Mouse (Mus musculus) embryonic fibroblast, embryonic 13.5 days (primary cell): ENCODE data around the gene Fam187b. TPM values are rescaled to one million over a fixed set of nuclear protein-coding genes. Genes with fewer than 3 reads are reported as not detected.
A peak's percentile ranks its signal among the peaks of the same experiment; 100 is the strongest.

Experiments used
- H3K27ac ChIP-seq: 2 replicates; pipeline ENCODE4 v1.5.1; 2012; ENCODE audit warnings: low read length, control low read depth, inconsistent platforms; ENCODE audit not compliant: insufficient read depth
- H3K4me1 ChIP-seq: 2 replicates; pipeline ENCODE4 v1.6.1; 2011; ENCODE audit warnings: low read length; ENCODE audit not compliant: control insufficient read depth, insufficient read depth
- H3K4me3 ChIP-seq: 2 replicates; pipeline ENCODE4 v1.5.1; 2011; ENCODE audit warnings: mild to moderate bottlenecking, control low read depth, low read length; ENCODE audit not compliant: insufficient read depth
- CTCF ChIP-seq: IDR thresholded peaks from 2 replicates; pipeline ENCODE4 v1.5.1; 2011; ENCODE audit warnings: mild to moderate bottlenecking, control low read depth, low read length, moderate library complexity, borderline replicate concordance; ENCODE audit not compliant: insufficient read depth
- POLR2A ChIP-seq: IDR thresholded peaks from 2 replicates; pipeline ENCODE4 v1.6.1; 2011; ENCODE audit warnings: low read depth, mild to moderate bottlenecking, control low read depth, low read length, moderate library complexity
- polyA plus RNA-seq: library from polyadenylated mRNA; stranded (reverse); fragments of >200 nt; gene quantifications from 2 replicates; pipeline ENCODE4 v1.2.4, GENCODE M21; 2011; ENCODE audit warnings: low read depth; ENCODE audit not compliant: missing spikeins, insufficient read length

Gene Fam187b
- polyA plus RNA-seq, 1 experiment, result not detected

DNA sequence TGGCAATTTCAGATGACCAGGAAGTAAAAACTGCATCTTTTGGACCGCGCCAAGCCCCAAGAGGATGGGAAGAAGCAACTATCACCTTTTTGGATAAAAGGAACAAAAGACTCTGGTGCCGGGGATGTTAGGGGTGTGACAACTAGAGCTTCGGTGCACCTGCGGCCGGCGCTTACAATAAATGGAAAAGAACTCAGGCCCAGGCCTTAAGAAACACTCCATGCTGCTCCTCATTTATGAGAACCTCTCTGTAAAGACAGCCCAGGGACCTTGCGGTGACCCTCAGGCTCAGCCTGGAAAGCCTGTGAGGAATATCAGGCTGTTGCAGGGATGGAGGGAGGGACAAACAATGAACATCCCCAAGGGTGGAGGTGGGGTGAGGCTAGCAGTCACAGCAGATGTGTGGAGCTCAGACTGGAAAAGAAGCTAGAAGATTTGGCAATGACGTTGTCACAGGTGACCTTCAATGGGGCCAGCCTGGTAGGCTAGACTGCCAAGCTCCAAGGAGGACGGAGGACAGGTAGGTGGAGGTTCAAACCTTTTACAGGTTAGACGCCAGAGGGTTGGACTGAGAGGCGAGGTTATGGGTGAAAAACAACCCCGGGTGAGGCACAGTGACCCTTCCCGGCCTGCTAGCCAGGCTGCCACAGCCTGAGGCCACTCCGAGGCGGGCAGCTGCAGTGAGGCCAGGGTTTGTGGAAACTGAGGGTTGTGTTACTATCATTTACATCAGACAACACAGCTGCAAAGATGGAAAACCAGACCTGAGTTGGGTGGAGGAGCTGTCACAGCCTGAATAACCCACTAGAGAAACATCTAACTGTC lies 20.9 kb upstream of the Fam187b start:
- Histone ChIP-seq H3K4me3 (no peak overlapping the region), H3K27ac (no peak overlapping the region), H3K4me1 (peaks cover 4% of the 10 kb centered on the region; the same call in 1 of the 2 replicates)
- TF ChIP-seq POLR2A (no peak), CTCF (no peak)

DNA sequence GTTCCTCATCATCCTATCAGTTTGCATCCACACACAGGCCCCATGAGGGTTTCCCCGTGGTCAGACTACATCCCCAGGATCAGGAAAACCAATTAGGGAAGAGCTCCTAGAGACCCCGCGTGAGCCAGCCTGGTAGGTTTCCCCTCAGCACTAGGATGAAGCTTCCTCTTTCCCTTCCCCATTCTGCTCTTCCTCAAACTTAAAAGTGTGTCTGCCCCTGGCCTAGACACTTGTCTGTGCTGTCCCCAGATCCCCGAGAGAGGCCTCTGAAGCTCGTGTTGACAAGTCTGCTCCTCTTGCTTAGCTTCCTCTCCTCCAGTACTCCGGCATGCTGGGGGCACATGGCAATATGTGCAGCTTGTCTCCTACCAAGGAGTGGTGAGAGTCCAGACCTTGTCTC lies 20.1 kb upstream of the Fam187b start:
- TF ChIP-seq POLR2A (no peak), CTCF (no peak)
- Histone ChIP-seq H3K4me3 (no peak overlapping the region), H3K4me1 (peaks cover 4% of the 10 kb centered on the region), H3K27ac (no peak overlapping the region)

DNA sequence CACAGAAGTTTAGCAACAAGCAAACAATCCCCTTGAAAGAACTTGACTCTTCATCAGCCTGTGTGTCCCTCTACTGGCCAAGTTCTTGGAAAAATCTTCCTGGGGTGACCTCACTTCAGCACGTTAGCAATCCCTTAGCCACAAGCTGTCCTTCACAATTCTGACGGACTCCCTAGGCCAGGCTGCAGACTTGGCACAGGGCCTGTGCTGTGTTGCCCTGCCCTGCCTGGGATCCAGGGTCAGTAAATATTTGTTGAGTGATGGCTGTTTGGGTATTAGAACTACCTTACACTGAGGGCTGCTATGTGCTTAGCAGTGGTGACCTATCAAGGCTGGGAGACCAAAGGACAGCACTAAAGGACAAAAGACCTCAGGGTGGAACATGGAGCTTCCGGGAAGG lies 19.6 kb upstream of the Fam187b start:
- H3K4me3 ChIP-seq, result no peak overlapping the region
- H3K4me1 ChIP-seq, result peaks cover 4% of the 10 kb centered on the region
- H3K27ac ChIP-seq, result no peak overlapping the region
- TF ChIP-seq POLR2A (no peak), CTCF (no peak)

DNA sequence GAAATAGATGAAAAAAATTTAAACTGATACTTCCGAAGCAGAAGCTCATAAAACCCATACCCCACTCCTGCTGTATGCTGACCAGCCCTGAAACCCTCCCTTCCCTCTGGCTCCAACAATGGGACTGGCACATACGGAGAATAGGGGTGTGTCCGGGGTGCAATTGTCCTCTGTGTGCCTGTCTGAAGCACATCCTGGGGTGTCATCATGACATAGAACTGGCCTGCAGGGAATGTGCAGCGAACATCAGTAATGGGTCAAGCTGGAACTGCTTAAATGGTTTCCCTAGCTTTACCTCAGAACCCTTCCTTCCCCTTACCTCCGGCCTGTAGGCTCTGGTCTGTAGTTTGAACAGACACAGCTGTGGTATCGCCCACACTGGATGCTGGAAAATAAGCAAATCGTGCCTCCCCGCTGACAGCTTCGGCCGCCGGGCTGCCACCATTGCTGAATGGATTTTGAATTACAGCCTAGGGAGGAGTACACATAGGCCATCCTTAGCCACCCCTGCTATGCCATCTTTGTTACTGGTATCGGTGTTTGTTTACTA lies 18.5 kb upstream of the Fam187b start:
- Histone ChIP-seq H3K4me1 (peaks cover 4% of the 10 kb centered on the region), H3K27ac (no peak overlapping the region), H3K4me3 (peak overlapping the region; percentile 91; the same call in 1 of the 2 replicates)
- no peak for TF ChIP-seq CTCF
- no peak for TF ChIP-seq POLR2A

DNA sequence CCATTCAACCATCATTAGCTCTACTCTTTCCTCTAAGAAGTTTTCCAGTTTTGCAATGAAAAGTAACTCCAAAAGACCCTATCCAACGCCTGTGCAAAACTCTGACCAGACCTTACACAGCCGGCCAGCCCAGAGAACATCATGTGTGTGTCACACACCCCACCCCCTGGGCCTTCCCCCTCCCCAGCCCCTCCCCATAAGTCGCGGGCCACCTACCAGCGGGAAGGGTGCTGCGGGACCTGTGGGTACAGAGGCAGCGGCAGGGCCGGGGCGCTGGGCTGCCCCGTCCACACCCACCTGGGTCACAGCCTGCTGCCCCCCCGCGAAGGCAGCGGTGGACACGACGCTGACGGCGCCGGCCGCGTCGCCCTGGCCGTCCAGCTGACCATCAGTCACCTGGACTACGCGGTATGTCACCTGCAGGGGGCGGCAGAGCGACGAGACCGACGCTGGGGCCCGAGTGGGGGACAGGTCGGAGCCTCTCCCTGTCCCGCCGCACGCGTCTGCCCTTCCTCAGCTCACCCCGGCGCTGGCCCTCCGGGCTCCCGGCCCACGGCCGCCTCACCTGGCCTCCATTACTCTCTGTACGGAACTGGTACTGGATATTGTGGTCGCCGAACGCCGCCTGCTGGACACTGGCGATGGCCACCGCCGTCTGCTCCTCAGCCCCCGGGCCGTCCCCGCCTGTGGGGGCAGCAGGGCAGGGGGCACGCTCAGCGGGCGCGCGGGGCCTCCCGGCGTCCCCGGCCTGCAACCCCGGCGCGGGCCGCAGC lies 17.8 kb upstream of the Fam187b start:
- Histone ChIP-seq H3K27ac (peak overlapping the region; percentile 54), H3K4me3 (peak overlapping the region; percentile 91), H3K4me1 (peaks cover 4% of the 10 kb centered on the region)
- TF ChIP-seq POLR2A, result peak; percentile 48
- peak; percentile 70; the same call in 1 of the 2 replicates for TF ChIP-seq CTCF

DNA sequence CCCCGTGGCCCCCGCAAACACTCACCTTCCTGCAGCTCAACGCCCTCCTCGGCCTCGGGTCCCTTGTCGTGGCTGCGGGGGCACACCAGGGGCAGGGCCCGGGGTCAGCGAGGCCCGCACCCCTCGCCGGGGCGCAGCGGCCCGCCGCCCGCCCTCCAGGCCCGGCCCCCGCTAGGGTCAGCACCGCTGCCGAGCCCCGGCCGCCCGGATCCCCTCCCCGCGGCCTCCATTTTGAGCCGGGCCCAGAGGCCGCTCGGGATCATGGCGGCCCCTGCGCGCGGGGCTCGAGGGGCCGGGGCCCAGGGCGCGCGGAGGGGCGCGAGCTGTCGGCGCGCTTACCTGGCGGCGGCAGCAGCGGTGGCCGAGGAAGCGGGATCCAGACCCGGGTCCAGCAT lies 17.2 kb upstream of the Fam187b start:
- Histone ChIP-seq H3K4me3 (peak overlapping the region; percentile 91), H3K4me1 (peaks cover 4% of the 10 kb centered on the region), H3K27ac (peak overlapping the region; percentile 54)
- TF ChIP-seq CTCF (no peak), POLR2A (no peak)

DNA sequence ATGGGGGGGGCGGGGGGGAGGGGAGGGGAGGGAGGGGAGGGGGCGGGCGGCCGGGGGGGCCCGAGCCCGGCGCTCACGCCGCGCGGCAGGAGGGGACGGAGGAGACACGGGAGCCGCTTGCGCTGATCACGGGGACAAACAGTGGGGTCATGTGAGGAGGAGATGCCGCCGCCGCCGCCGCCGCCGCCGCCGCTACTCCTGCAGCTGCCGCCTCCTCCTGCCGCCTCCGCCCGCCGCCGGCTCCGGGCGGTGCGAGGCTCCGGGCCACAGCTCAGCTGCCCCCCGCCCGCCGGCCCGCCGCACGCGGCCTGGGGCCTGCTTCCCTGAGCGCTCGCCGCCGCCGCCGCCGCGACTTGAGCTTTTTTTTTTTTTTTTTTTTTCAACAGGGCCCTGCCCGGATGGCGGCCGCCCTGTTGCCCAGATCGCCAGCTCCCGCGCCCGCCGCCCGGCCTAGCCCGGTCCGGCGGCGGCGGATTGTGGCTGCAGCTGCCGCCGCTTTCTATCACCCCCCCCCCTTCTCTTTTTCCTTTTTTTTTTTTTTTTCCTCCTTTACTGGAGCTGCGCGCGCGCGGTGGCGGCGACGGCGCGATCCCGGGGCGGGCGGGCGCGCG lies 16.7 kb upstream of the Fam187b start, which contains the start of gene Usf2:
Gene Usf2, minus strand, starts transcription at position 48 of the 611 bp plus-strand sequence.
- 0 out of 2 replicates have a peak, but pooled peaks have one; percentile 35 for TF ChIP-seq POLR2A
- TF ChIP-seq CTCF, result no peak
- H3K27ac ChIP-seq, result peak within 1 kb of the TSS; percentile 94
- peak within 1 kb of the TSS; percentile 91 for H3K4me3 ChIP-seq
- H3K4me1 ChIP-seq, result peaks cover 4% of the 10 kb centered on the region

DNA sequence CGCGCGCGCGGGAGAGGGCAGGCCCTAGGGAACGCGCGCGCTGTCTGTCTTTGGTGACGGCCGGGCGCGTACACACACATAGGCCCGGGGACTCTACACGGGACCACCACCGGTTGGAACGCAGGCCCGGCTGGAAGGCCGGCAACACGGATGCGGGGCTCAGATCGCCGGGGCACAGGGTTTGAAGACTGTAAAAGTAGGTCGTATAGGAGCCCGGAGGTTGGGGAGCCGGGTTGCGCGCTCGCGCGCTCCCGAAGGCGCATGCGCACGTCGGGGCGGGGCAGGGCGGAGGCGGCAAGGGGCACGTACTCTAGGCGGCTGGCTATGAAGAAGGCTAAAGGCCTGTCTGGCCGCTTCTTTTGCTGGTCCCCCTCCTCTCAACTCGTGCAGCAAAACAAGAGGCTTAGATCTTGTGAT lies 16.2 kb upstream of the Fam187b start:
- TF ChIP-seq POLR2A (peak; percentile 85), CTCF (no peak)
- Histone ChIP-seq H3K4me1 (peaks cover 4% of the 10 kb centered on the region), H3K27ac (peak overlapping the region; percentile 94), H3K4me3 (peak overlapping the region; percentile 77)

DNA sequence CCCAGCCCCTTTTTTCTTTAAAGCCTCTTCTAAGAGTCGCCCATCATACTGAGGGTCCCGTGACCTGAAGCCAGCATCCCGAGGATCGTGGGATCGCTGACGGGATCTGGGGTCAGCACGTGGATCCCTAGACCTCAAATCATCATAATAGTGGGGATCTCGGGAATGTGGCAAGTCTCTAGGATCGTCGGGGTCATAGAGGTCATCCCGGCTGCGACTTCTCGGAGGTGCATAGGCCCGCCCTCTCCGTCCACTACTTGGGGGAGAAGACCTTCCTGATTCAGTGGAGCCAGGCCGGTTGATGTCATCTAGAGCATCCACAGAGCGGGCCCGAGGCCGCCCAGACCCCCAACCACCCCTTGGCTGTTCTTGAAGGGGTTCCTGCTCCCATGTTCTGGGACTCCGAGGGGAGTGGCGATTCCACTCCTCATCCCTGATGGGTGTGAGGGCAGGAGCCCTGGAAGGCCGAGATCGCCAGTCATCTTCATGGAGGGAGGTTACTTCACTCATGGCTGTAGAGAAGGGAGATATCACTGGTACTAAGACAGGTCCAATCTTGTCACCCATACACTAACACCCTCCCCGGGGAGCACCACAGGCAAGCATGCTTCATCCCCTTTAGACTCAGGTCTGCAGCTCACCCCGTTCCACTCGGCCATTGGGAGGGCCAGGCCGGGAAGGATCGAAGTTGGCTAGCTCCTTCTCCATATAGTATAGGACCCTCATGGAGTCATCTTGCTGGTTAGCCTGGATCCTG lies 15.3 kb upstream of the Fam187b start:
- Histone ChIP-seq H3K4me1 (peaks cover 4% of the 10 kb centered on the region; the same call in 1 of the 2 replicates), H3K4me3 (peak overlapping the region; percentile 77), H3K27ac (peak overlapping the region; percentile 94; the same call in 1 of the 2 replicates)
- no peak for TF ChIP-seq CTCF
